Mouse (Mus musculus) lung, postnatal 10 days (tissue): ENCODE results near the gene Med12l.
"Not testable (repeated sequence)": the region's sequence is repeated elsewhere in the genome, so short reads cannot be mapped to it uniquely, and the experiment has no call there.

Source experiments
- DNase-seq: peaks from one replicate; pipeline ENCODE4 v3.0.0; 2021

The Med12l gene

DNA sequence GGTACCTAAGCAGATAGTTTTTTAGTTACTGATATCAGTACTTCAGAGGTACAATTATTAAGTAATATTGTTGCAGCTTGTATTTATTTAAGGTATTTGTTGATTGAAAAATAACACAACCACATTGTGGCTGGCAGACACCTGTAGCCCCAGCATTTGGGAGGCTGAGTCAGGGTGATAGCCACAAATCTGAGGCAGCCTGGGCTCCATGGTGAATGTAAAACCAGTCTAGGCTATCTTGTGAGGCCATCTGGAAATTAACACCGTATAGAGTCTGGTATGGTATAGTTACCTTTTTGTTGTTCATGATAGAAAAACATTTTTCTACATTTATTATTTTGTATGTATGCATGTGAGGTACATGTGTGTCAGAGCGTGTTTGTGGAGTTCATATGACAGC lies 96.5 kb downstream of the Med12l start:
- DNase-seq = no peak

DNA sequence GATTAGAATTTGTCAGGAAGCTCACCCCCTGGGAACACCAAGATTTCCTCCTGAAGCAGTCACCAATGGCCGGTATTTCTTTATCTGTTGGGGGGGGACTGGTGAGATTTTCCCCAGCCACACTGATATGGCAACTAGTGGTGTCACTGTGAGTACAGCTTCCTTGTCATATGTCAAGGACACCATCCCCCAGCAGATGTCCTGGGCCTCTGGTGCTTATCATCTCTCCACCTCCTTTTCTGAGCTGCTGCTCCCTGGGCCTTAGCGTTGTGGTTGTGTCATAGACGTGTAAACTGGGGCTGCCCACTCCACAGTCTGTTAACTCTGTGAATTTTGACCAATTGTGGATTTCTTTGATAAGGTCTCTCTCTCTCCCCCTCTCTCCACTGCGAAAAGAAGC lies 98.8 kb downstream of the Med12l start:
- no peak for DNase-seq

DNA sequence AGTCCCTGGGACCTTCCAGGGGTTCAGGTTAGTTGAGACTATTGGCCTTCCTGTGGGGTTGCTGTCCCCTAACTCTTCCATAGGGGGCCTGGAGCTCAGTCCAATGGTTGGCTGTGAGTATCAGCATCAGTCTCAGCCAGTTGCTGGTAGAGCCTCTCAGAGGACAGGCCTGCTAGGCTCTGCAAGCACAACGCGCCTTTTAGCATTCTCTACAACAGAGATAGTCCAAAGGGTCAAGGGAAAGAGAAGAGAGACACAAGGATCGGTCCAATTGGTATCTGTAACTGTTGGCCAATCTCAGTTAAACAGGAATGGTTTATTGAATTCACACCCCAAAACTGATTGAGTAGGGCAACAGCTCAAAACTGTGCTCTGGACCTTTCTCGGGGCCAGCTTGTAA lies 101.8 kb downstream of the Med12l start:
- DNase-seq = no peak

DNA sequence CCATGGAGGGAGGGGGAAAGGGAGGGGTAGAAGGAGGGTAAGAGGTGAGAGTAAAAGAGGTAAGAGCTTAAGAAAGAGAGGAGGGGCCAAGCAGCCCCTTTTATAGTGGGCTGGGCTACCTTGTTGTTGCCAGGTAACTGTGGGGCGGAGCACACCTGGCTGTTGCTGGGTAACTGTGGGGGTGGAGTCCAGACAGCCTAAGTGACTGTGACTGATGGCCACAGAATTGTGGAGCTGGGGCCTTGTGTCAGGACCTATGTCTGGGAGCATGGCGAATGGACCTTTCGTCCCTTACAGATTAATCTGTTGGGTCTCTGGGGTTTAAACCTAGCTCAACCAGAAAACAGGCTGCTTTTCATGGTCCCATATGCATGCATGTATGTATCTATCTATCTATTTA lies 104.2 kb downstream of the Med12l start:
- not testable (repeated sequence) for DNase-seq

- no peak for DNase-seq
Observed at GRCm38 (mm10) chr3:59111944-59112343, 106.3 kb downstream of the Med12l start.

DNA sequence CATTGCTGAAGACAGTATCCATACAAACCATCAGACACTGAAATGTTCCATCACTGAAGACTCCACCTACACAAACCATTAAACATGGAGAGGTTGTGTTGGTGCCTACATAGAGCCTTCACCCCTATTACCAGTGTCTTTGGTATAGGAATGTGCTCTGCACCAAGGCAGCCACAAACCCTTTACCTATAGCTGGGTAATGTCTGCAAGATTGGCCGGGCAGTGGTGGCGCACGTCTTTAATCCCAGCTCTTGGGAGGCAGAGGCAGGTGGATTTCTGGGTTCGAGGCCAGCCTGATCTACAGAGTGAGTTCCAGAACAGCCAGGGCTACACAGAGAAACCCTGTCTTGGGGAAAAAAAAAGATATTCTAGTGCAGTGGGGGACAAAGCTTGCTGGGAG lies 107.7 kb downstream of the Med12l start:
- not testable (repeated sequence) for DNase-seq

- DNase-seq = no peak
Observed at GRCm38 (mm10) chr3:59113973-59114517, 108.4 kb downstream of the Med12l start.

GRCm38 (mm10) chr3:59121067-59121730 lies 115.6 kb downstream of the Med12l start:
- DNase-seq = peak; percentile 29

- no peak for DNase-seq
Observed at GRCm38 (mm10) chr3:59121780-59122449, 116.3 kb downstream of the Med12l start.

- no peak for DNase-seq
Observed at GRCm38 (mm10) chr3:59125022-59125421, 119.4 kb downstream of the Med12l start.

GRCm38 (mm10) chr3:59125783-59126555 lies 120.3 kb downstream of the Med12l start:
- peak; percentile 37 for DNase-seq

DNA sequence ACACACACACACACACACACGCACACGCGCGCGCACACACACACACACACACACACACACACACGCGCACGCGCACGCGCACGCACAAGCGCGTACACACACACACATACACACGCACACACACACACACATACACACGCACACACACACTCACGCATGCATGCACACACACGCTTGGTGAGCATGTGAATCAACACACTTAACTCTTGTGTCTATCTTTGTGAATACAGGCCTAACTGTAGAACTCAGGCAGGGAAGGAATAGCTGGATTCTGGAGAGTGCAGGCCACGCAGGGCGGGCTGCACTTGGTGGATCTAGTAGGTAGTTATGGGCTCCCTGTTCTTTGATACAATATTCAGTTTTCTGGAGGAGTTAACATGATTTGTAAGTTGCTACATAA lies 123.1 kb downstream of the Med12l start:
- no peak for DNase-seq

- DNase-seq = no peak
Observed at GRCm38 (mm10) chr3:59129547-59129946, 123.9 kb downstream of the Med12l start.

DNA sequence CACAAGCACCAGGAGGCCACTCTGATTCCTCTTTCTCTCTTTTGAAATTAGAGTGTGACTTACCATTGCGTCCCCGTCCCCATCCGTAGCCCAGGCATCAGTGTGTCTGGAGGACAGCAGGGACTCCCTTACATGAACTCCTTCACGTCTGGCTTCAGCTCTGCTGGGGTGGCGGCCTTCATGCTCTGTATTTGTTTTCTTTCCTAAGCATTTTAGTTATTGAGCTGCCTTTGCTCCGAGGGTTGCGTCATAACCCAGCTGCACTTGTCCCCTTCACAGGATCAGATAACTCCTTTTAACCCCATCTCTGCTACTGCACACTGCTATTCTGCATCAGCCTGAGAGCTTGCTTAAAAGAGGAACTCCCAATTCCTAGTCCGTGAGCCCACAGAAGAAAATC lies 124.8 kb downstream of the Med12l start:
- peak; percentile 49 for DNase-seq

- DNase-seq = peak; percentile 61
Observed at GRCm38 (mm10) chr3:59131081-59131480, 125.5 kb downstream of the Med12l start.

- no peak for DNase-seq
Observed at GRCm38 (mm10) chr3:59131966-59132365, 126.3 kb downstream of the Med12l start.

- DNase-seq = no peak
Observed at GRCm38 (mm10) chr3:59133189-59133588, 127.6 kb downstream of the Med12l start.

DNA sequence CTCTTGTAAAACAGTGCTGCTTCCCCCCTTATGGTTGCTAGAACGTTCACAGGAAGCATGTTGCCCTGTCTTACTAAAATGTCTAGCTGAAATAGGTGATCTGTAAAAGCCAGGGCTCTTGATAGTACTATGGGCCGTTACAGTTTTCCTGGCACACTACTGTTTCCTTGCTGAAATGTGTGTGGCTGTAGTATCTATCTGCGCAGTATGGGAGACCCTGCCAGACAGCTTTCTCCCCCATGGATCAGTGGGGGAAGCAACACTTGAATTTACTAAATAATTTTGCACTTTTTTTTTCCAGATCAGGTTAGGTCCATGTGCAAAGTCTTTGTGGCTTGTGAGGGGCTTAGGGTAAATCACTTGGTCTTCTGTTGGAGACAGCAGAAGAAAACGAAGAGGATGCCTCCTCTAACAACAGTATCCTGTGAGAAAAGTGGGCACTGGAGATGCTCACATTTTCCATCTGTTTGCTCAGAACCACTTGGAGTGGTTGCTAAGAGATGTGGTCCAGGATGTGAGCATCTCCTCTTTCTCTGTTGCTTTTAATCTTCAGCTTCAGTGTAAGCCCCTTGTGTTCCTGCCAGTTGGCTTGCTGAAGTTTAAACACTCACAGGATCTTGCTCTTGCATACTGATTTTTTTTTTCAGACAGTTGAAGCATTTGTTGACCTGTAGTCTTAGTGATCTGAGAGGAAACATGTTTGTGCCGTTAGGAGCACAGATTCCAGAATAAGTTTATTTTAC lies 130.5 kb downstream of the Med12l start:
- DNase-seq = peak; percentile 68

DNA sequence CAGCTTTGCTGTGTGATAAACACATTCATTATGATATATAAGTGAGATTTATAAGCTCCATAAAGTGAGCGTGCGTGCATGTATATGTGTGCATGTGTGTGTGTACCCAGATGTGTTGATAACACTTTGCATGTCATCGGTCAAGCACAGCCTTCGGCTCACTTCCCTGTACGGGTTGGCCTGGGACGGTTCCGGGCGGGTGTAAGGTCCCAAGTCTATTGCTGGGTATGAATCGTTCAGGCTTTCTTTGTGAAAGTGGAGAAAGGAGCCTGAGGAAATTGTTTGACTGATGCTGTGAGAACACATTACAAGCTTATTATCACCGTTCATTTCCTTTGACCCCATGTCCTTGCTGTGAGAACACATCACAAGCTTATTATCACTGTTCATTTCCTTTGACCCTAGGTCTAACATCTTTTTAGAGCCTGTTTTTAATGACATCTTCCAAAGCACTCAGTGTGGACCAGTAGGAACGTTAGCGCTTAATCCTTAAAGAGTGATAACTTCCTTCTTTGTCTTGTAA lies 133.4 kb downstream of the Med12l start:
- peak; percentile 32 for DNase-seq

GRCm38 (mm10) chr3:59139651-59140051 lies 134.0 kb downstream of the Med12l start:
- DNase-seq = peak; percentile 79

DNA sequence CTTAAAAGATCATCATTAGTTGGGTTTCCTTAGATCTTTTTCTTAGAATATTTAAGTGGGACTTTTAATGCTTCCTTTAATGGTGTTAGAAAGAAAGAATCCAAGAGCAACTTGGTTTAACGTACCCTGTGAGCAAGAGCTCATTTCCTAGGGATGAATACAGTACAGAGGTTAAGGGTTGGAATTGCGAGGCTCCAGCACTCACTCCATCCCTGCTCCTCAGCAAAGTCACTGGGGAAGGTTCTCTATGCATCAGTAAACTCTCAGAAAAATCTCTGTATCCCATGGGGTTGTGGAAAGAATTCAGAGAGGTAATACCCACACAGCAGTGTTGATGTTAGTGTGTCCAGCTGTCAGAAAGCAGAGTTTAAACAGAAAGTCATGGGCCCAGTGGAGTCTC lies 134.5 kb downstream of the Med12l start:
- DNase-seq = no peak

GRCm38 (mm10) chr3:59140941-59141340 lies 135.3 kb downstream of the Med12l start:
- DNase-seq = not testable (repeated sequence)
